Comparison of ENCODE assay signal across 7 mouse cellular contexts in the genomic region with DNA sequence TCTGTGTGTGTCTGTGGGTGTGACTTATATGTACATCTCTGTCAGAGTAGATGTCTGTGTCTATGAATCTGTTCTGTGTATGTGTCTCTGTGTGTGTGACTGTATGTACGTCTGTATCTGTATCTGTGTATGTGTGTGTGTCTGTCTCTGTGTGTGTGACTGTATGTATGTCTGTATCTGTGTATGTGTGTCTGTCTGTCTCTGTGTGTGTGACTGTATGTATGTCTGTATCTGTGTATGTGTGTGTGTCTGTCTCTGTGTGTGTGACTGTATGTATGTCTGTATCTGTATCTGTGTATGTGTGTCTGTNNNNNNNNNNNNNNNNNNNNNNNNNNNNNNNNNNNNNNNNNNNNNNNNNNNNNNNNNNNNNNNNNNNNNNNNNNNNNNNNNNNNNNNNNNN.
DNase-seq lines count a peak whose midpoint lies in the region; ATAC-seq and TF ChIP-seq lines count a peak whose summit lies in the region.
"Not testable (repeated sequence)": the region's sequence is repeated elsewhere in the genome, so short reads cannot be mapped to it uniquely, and the experiment has no call there.

No protein-coding gene starts in this region.

- not testable (repeated sequence) for H3K36me3 ChIP-seq in heart, embryonic 13.5 days; hindbrain, postnatal 0 days (ENCODE audit: insufficient read depth, low read length); liver, embryonic 12.5 days

- TF ChIP-seq CTCF in brain, embryonic 14.5 days (IDR thresholded peaks at IDR 0.05; ENCODE audit: borderline replicate concordance, extremely low read depth, insufficient read depth, insufficient read length); hindbrain, postnatal 0 days (IDR thresholded peaks at IDR 0.05; ENCODE audit: low read depth): not testable (repeated sequence)

- 32% methylated on average over 1 of the region's 1 CpGs for WGBS in heart, embryonic 13.5 days
- WGBS in hindbrain, postnatal 0 days: 62% methylated on average over 1 of the region's 1 CpGs
- WGBS in liver, embryonic 12.5 days (ENCODE audit: insufficient replicate concordance): 33% methylated on average over 1 of the region's 1 CpGs

- H3K4me1 ChIP-seq in heart, embryonic 13.5 days; hindbrain, postnatal 0 days (ENCODE audit: insufficient read depth, low read length); liver, embryonic 12.5 days: not testable (repeated sequence)

- not testable (repeated sequence) for H3K27ac ChIP-seq in heart, embryonic 13.5 days (replicated peaks); hindbrain, postnatal 0 days; liver, embryonic 12.5 days

- not testable (repeated sequence) for H3K9me3 ChIP-seq in heart, embryonic 13.5 days; hindbrain, postnatal 0 days (ENCODE audit: low read length); liver, embryonic 12.5 days (replicated peaks)

- not testable (repeated sequence) for H3K4me2 ChIP-seq in heart, embryonic 13.5 days; hindbrain, postnatal 0 days (ENCODE audit: low read depth, low read length); liver, embryonic 12.5 days

- not testable (repeated sequence) for H3K4me3 ChIP-seq in heart, embryonic 13.5 days; hindbrain, postnatal 0 days (ENCODE audit: low read length); liver, embryonic 12.5 days

- DNase-seq in brain, embryonic 14.5 days (ENCODE audit: low read depth): peak; percentile 22
- DNase-seq in hindbrain, postnatal 0 days (ENCODE audit: low spot score): not testable (repeated sequence)
- peak; percentile 37 for DNase-seq in naive thymus-derived CD4-positive, alpha-beta T cell, adult 2 months (ENCODE audit: low read depth)

- not testable (repeated sequence) for H3K9ac ChIP-seq in heart, embryonic 13.5 days; hindbrain, postnatal 0 days (replicated peaks; ENCODE audit: low read length); liver, embryonic 12.5 days

- H3K27me3 ChIP-seq in heart, embryonic 13.5 days (replicated peaks); hindbrain, postnatal 0 days (ENCODE audit: insufficient read depth, low read length); liver, embryonic 12.5 days (replicated peaks): not testable (repeated sequence)

- peak; percentile 65; the same call in 1 of the 2 replicates for ATAC-seq in erythroid progenitor cell, adult 5-6 weeks (replicated peaks; ENCODE audit: low FRiP score, poor library complexity, severe bottlenecking)
- 0 out of 2 replicates have a peak, but pooled peaks have one; percentile 46 for ATAC-seq in heart, embryonic 13.5 days (ENCODE audit: extremely low read depth, insufficient number of reproducible peaks, low FRiP score, low TSS enrichment)
- peak; percentile 56; the same call in 1 of the 2 replicates for ATAC-seq in hindbrain, postnatal 0 days
- ATAC-seq in liver, embryonic 12.5 days: 0 out of 2 replicates have a peak, but pooled peaks have one; percentile 49
- ATAC-seq in megakaryocyte-erythroid progenitor cell, adult 5-6 weeks (replicated peaks; ENCODE audit: low FRiP score, low TSS enrichment, poor library complexity, severe bottlenecking): peak; percentile 78

- TF ChIP-seq POLR2A in brain, embryonic 14.5 days (IDR thresholded peaks at IDR 0.05; ENCODE audit: borderline replicate concordance, extremely low read depth, insufficient read depth, insufficient read length, poor library complexity, severe bottlenecking): not testable (repeated sequence)
